Comparison of ENCODE assay signal across 15 mouse cellular contexts in the genomic region with DNA sequence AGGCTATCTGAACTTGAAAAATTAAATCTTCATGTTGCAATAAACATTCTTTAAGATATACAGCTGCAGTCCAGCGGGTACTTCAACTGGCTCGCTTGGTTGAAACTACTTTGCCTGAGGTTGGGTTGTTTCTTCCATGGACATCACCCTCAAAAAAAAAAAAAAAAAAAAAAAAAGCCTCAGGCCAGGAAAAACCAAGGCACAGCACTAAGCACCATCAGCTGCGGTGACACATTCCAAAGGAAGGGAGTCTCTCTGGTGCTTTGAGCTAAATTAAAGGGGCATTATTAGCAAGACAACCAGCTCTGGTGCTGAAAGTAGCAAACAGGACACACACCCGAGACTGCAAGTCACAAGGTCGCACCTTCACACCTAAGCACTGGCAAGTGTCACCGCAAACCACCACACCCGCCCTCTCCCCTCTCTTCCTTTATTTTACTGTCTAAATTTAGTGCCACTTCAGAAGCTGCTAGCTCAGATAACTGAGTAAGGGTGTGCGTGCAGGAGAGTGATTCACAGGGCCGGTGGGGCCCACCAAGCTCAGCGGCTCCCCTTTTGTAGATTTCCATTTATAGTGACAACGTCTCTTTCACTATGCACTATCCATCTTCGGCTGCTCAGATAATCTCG.
DNase-seq lines count a peak whose midpoint lies in the region; ATAC-seq and TF ChIP-seq lines count a peak whose summit lies in the region.
"Had no signal": no experiment of that assay in that cellular context is flagged by ENCODE, and none has a peak within 500 bp of the region (broad histone marks: within the 10 kb centered on the region; RNA-seq: fewer than 3 reads in every experiment).

No protein-coding gene starts in this region.

- no peak for TF ChIP-seq CTCF in spleen, adult 2 months (IDR thresholded peaks at IDR 0.05; ENCODE audit: extremely low read depth, insufficient read depth, insufficient read length, insufficient replicate concordance)

- H3K27me3 ChIP-seq in spleen, adult 2 months (ENCODE audit: control insufficient read depth, insufficient read depth, low read length), result no peaks in the 10 kb centered on the region
- no peaks in the 10 kb centered on the region for H3K27me3 ChIP-seq in heart, embryonic 15.5 days
- no peaks in the 10 kb centered on the region for H3K27me3 ChIP-seq in megakaryocyte, embryonic 14.5 days (replicated peaks)
- no peaks in the 10 kb centered on the region for H3K27me3 ChIP-seq in kidney, embryonic 15.5 days
- H3K27me3 ChIP-seq: embryonic facial prominence, embryonic 12.5 days; hindbrain, embryonic 12.5 days; limb, embryonic 15.5 days; midbrain, embryonic 15.5 days had no signal

- no peaks in the 10 kb centered on the region for H3K36me3 ChIP-seq in spleen, adult 2 months (ENCODE audit: control insufficient read depth, insufficient read depth, low read length)
- H3K36me3 ChIP-seq in heart, embryonic 15.5 days, result no peaks in the 10 kb centered on the region
- no peaks in the 10 kb centered on the region for H3K36me3 ChIP-seq in megakaryocyte, embryonic 14.5 days (replicated peaks; ENCODE audit: low read length)
- no peaks in the 10 kb centered on the region for H3K36me3 ChIP-seq in kidney, embryonic 15.5 days
- H3K36me3 ChIP-seq: embryonic facial prominence, embryonic 12.5 days; G1E; hindbrain, embryonic 12.5 days; limb, embryonic 15.5 days; midbrain, embryonic 15.5 days had no signal

- peak; percentile 91 for ATAC-seq in heart, embryonic 15.5 days (replicated peaks; ENCODE audit: insufficient number of reproducible peaks, insufficient read depth, low FRiP score, low read depth)
- ATAC-seq in kidney, embryonic 15.5 days (replicated peaks; ENCODE audit: low FRiP score), result no peak
- ATAC-seq: forebrain, embryonic 16.5 days; midbrain, embryonic 15.5 days had no signal

- peak overlapping the region; percentile 16 for H3K4me2 ChIP-seq in heart, embryonic 15.5 days
- H3K4me2 ChIP-seq in kidney, embryonic 15.5 days, result no peak overlapping the region
- H3K4me2 ChIP-seq: embryonic facial prominence, embryonic 12.5 days; hindbrain, embryonic 12.5 days; limb, embryonic 15.5 days; midbrain, embryonic 15.5 days had no signal

- H3K9ac ChIP-seq in heart, embryonic 15.5 days, result no peak overlapping the region
- no peak overlapping the region for H3K9ac ChIP-seq in kidney, embryonic 15.5 days
- H3K9ac ChIP-seq: embryonic facial prominence, embryonic 12.5 days; hindbrain, embryonic 12.5 days; limb, embryonic 15.5 days; midbrain, embryonic 15.5 days had no signal

- no peak overlapping the region for H3K27ac ChIP-seq in spleen, adult 2 months (ENCODE audit: insufficient read depth, low read length)
- peak overlapping the region; percentile 72 for H3K27ac ChIP-seq in heart, embryonic 15.5 days
- no peak overlapping the region for H3K27ac ChIP-seq in kidney, embryonic 15.5 days
- H3K27ac ChIP-seq: embryonic facial prominence, embryonic 12.5 days; hindbrain, embryonic 12.5 days; layer of hippocampus, adult 2 months; limb, embryonic 15.5 days; midbrain, embryonic 15.5 days had no signal

- no peak for TF ChIP-seq POLR2A in spleen, adult 2 months (IDR thresholded peaks at IDR 0.05; ENCODE audit: low read depth, low read length)

- no peak overlapping the region for H3K4me3 ChIP-seq in spleen, adult 2 months (ENCODE audit: extremely low read depth, insufficient read depth, insufficient read length)
- H3K4me3 ChIP-seq in heart, embryonic 15.5 days, result no peak overlapping the region
- peak overlapping the region; percentile 72 for H3K4me3 ChIP-seq in megakaryocyte, embryonic 14.5 days (replicated peaks)
- no peak overlapping the region for H3K4me3 ChIP-seq in kidney, embryonic 15.5 days (replicated peaks)
- H3K4me3 ChIP-seq: embryonic facial prominence, embryonic 12.5 days; hindbrain, embryonic 12.5 days; layer of hippocampus, adult 2 months; limb, embryonic 15.5 days; midbrain, embryonic 15.5 days had no signal

- H3K9me3 ChIP-seq in heart, embryonic 15.5 days (replicated peaks), result no peaks in the 10 kb centered on the region
- no peaks in the 10 kb centered on the region for H3K9me3 ChIP-seq in megakaryocyte, embryonic 14.5 days
- H3K9me3 ChIP-seq in kidney, embryonic 15.5 days (replicated peaks), result no peaks in the 10 kb centered on the region
- H3K9me3 ChIP-seq: embryonic facial prominence, embryonic 12.5 days; G1E; hindbrain, embryonic 12.5 days; limb, embryonic 15.5 days; midbrain, embryonic 15.5 days had no signal

- H3K4me1 ChIP-seq in spleen, adult 2 months (ENCODE audit: control insufficient read depth, insufficient read depth, insufficient read length), result peaks cover 5% of the 10 kb centered on the region; the same call in 1 of the 2 replicates
- H3K4me1 ChIP-seq in heart, embryonic 15.5 days (replicated peaks), result peaks cover 18% of the 10 kb centered on the region
- peaks cover 33% of the 10 kb centered on the region for H3K4me1 ChIP-seq in megakaryocyte, embryonic 14.5 days
- H3K4me1 ChIP-seq in kidney, embryonic 15.5 days, result no peaks in the 10 kb centered on the region
- H3K4me1 ChIP-seq: embryonic facial prominence, embryonic 12.5 days; hindbrain, embryonic 12.5 days; limb, embryonic 15.5 days; midbrain, embryonic 15.5 days had no signal

- 16% methylated on average over 13 of the region's 13 CpGs for WGBS in spleen, adult 2 months
- WGBS in heart, embryonic 15.5 days, result 25% methylated on average over 13 of the region's 13 CpGs
- WGBS in kidney, embryonic 15.5 days, result 36% methylated on average over 13 of the region's 13 CpGs

- DNase-seq in spleen, adult 2 months (ENCODE audit: low read depth in 1 of 2, low spot score in 2 of 2), result peak; percentile 26 to 35
- DNase-seq in spleen, adult 18-20 months, result no peak
- DNase-seq in yolk sac, embryonic 10.5 days (ENCODE audit: low spot score), result peak; percentile 10
- DNase-seq in kidney, postnatal 36 days, result no peak
- no peak for DNase-seq in kidney, postnatal 25 days

Comparison
In these comparisons a context has a peak if more than half of its experiments do, and no peak if none do; other contexts are left out.
1. DNase-seq: peak in spleen, adult 2 months (2 of 2) and yolk sac, embryonic 10.5 days (single experiment); none in spleen, adult 18-20 months (0 of 2), kidney, postnatal 36 days (0 of 2) and kidney, postnatal 25 days (0 of 2).